Mouse (Mus musculus) left cerebral cortex, adult 6 months (tissue): ENCODE measurements around the gene 1700049E17Rik2. TPM values are rescaled to one million over a fixed set of nuclear protein-coding genes. Genes with fewer than 3 reads are reported as not detected.

Source experiments
- long read RNA-seq, 2 experiments: library from polyadenylated mRNA; unstranded; transcript quantifications; one replicate each; pipeline ENCODE4 v2.0.0; 2019 to 2020
- polyA plus RNA-seq: library from polyadenylated mRNA; unstranded; fragments of <200 nt; fragmentation: Nextera tagmentation; gene quantifications from 2 replicates; pipeline ENCODE4 v1.2.3, GENCODE M21; 2021

The 1700049E17Rik2 gene
- not detected in 2 replicates for polyA plus RNA-seq
- long read RNA-seq, experiment 1 = 0 reads
- long read RNA-seq, experiment 2 = 0 reads

GRCm38 (mm10) chr14:41572911-41573310 lies at the start of gene 1700049E17Rik2:
1700049E17Rik2 (plus strand) TSS chr14:41573211.

GRCm38 (mm10) chr14:41555483-41555882 lies 17.5 kb upstream of the 1700049E17Rik2 start, which contains the start of gene Gm7970:
Gm7970 (minus strand) TSS chr14:41555583.

GRCm38 (mm10) chr14:41624512-41624911 lies 51.5 kb downstream of the 1700049E17Rik2 start, which contains the start of gene Gm3072:
Gm3072 (minus strand) TSS chr14:41624612.

Other genes starting within 250 kb of the 1700049E17Rik2 start
- gene Gm5798, start 224.6 kb upstream of the 1700049E17Rik2 start, polyA plus RNA-seq = not detected in 2 replicates
- not detected in 2 replicates for gene Gm7945, start 186.8 kb upstream of the 1700049E17Rik2 start, polyA plus RNA-seq
- gene Gm6482, start 164.9 kb upstream of the 1700049E17Rik2 start, polyA plus RNA-seq = not detected in 2 replicates
- gene Gm7954, start 119.7 kb upstream of the 1700049E17Rik2 start, polyA plus RNA-seq = not detected in 2 replicates
- gene Gm3486, start 83.7 kb upstream of the 1700049E17Rik2 start, polyA plus RNA-seq = not detected in 2 replicates
- not detected in 2 replicates for gene Gm7970, start 17.6 kb upstream of the 1700049E17Rik2 start, polyA plus RNA-seq
- not detected in 2 replicates for gene Gm3072, start 51.4 kb downstream of the 1700049E17Rik2 start, polyA plus RNA-seq
- not detected in 2 replicates for gene Gm3676, start 73.3 kb downstream of the 1700049E17Rik2 start, polyA plus RNA-seq
- not detected in 2 replicates for gene Gm8068, start 128.7 kb downstream of the 1700049E17Rik2 start, polyA plus RNA-seq
- gene Gm7929, start 177.4 kb downstream of the 1700049E17Rik2 start, polyA plus RNA-seq = not detected in 2 replicates
- gene Gm47189, start 199.2 kb downstream of the 1700049E17Rik2 start, polyA plus RNA-seq = not detected in 2 replicates